10 mouse cellular contexts compared by ENCODE assay signal in the genomic region with DNA sequence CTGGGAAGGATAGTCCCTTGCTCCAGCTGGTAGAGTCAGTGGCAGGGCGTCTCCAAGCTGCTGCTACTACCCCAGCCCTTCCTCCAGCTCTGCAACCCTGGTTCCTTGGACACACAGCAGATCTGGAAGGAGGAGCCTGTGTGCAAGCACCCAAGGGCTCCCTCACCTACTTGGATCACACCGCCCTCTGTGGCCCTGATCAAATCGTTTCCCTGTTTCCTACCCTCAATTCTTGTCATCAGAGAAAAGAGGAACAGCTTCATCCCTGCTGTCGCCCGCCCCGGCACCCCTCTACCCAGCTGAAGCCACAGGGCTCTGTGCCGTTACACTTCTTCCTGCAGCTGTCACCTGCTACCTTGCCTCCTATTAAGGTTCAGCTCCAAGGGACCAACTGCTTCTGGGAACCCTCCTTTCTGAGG. TPM values are rescaled to one million over a fixed set of nuclear protein-coding genes. Genes with fewer than 3 reads are reported as not detected.
A peak's percentile ranks its signal among the peaks of the same experiment; 100 is the strongest.
DNase-seq lines count a peak whose midpoint lies in the region; ATAC-seq and TF ChIP-seq lines count a peak whose summit lies in the region.
"Had no signal": no experiment of that assay in that cellular context is flagged by ENCODE, and none has a peak within 500 bp of the region (broad histone marks: within the 10 kb centered on the region; RNA-seq: fewer than 3 reads in every experiment).

No protein-coding gene starts in this region.

- no peak overlapping the region for H3K4me3 ChIP-seq in gastrocnemius, adult 2 months
- no peak overlapping the region for H3K4me3 ChIP-seq in brown adipose tissue, adult 24 weeks (ENCODE audit: insufficient read depth, low read depth, low read length)
- H3K4me3 ChIP-seq: limb, embryonic 13.5 days had no signal

- H3K4me1 ChIP-seq in brown adipose tissue, adult 24 weeks (ENCODE audit: control insufficient read depth, insufficient read depth, insufficient read length, low read length): peaks cover 36% of the 10 kb centered on the region

- peak; percentile 13; the same call in 1 of the 2 replicates for ATAC-seq in neutrophil, adult 5-6 weeks (ENCODE audit: extremely low read depth, insufficient number of reproducible peaks, low FRiP score, poor library complexity, severe bottlenecking)

- TF ChIP-seq CTCF in gastrocnemius, adult 2 months (IDR thresholded peaks at IDR 0.05): no peak

- DNase-seq in gastrocnemius, adult 2 months: peak; percentile 29
- DNase-seq in gastrocnemius, adult 18-20 months (ENCODE audit: low spot score): no peak
- DNase-seq in B cell, adult 2 months: peak; percentile 76 to 80
- DNase-seq in frontal cortex, adult 2 months (ENCODE audit: extremely low spot score in 1 of 2, low spot score in 1 of 2): no peak
- DNase-seq in T-cell, adult 2 months (ENCODE audit: low spot score): no peak
- DNase-seq in layer of hippocampus, postnatal 25 days (ENCODE audit: extremely low spot score in 1 of 2, low spot score in 1 of 2): no peak

- intact Hi-C loops in gastrocnemius, adult 2 months (cut with DNase I): no loop called here

- peak overlapping the region; percentile 90 for H3K27ac ChIP-seq in gastrocnemius, adult 2 months
- peak overlapping the region; percentile 93 for H3K27ac ChIP-seq in brown adipose tissue, adult 24 weeks (replicated peaks; ENCODE audit: low read depth, low read length)
- H3K27ac ChIP-seq: limb, embryonic 13.5 days had no signal

RNA-seq across cellular contexts. Expression of a gene that starts 9.7 kb away (rescaled TPM):
- 1 to 10 TPM; 2.6 TPM for total RNA-seq in gastrocnemius, adult 2 months (2021)
- total RNA-seq in gastrocnemius, adult 18-20 months (2021): 1 to 10 TPM; 2.8 to 3.0 TPM
- 3.1 and 5.4 TPM in 2 replicates for polyA plus RNA-seq in brown adipose tissue, adult 24 weeks (2012; ENCODE audit: insufficient read depth, insufficient read length, missing spikeins)
- 37.3 and 37.8 TPM in 2 replicates for total RNA-seq in neutrophil, adult 5-6 weeks (2017)
- 1.3 and 1.6 TPM in 2 replicates for polyA plus RNA-seq in frontal cortex, adult 2 months (2012; rRNA removed)
- under 1 TPM; 0.71 to 0.99 TPM for total RNA-seq in layer of hippocampus, postnatal 25 days (2021)

RNA-seq across cellular contexts. Expression of a gene that starts 33.0 kb away (rescaled TPM):
- total RNA-seq in gastrocnemius, adult 2 months (2021): 10 to 100 TPM; 12.0 to 13.5 TPM
- 10 to 100 TPM; 11.6 TPM for total RNA-seq in gastrocnemius, adult 18-20 months (2021)
- 15.2 and 16.5 TPM in 2 replicates for polyA plus RNA-seq in brown adipose tissue, adult 24 weeks (2012; ENCODE audit: insufficient read depth, insufficient read length, missing spikeins)
- 23.8 and 38.1 TPM in 2 replicates for total RNA-seq in neutrophil, adult 5-6 weeks (2017)
- polyA plus RNA-seq in frontal cortex, adult 2 months (2012; rRNA removed): 105 and 111 TPM in 2 replicates
- total RNA-seq in layer of hippocampus, postnatal 25 days (2021): 100 to 1,000 TPM; 116 to 120 TPM

RNA-seq across cellular contexts. Expression of a gene that starts 51.4 kb away (rescaled TPM):
- 1 to 10 TPM; 4.5 to 6.1 TPM for total RNA-seq in gastrocnemius, adult 2 months (2021)
- total RNA-seq in gastrocnemius, adult 18-20 months (2021): 1 to 10 TPM; 4.8 TPM
- polyA plus RNA-seq in brown adipose tissue, adult 24 weeks (2012; ENCODE audit: insufficient read depth, insufficient read length, missing spikeins): 8.0 and 9.0 TPM in 2 replicates
- 26.2 and 30.0 TPM in 2 replicates for total RNA-seq in neutrophil, adult 5-6 weeks (2017)
- polyA plus RNA-seq in frontal cortex, adult 2 months (2012; rRNA removed): 11.6 and 12.0 TPM in 2 replicates
- 10 to 100 TPM; 13.8 to 16.3 TPM for total RNA-seq in layer of hippocampus, postnatal 25 days (2021)

RNA-seq across cellular contexts. Expression of a gene that starts 52.4 kb away (rescaled TPM):
- total RNA-seq in gastrocnemius, adult 2 months (2021): not detected
- total RNA-seq in gastrocnemius, adult 18-20 months (2021): not detected
- polyA plus RNA-seq in brown adipose tissue, adult 24 weeks (2012; ENCODE audit: insufficient read depth, insufficient read length, missing spikeins): not detected in 2 replicates
- 0.23 and 0.49 TPM in 2 replicates for total RNA-seq in neutrophil, adult 5-6 weeks (2017)
- 0.42 and 0.44 TPM in 2 replicates for polyA plus RNA-seq in frontal cortex, adult 2 months (2012; rRNA removed)
- under 1 TPM; 0.37 to 0.73 TPM for total RNA-seq in layer of hippocampus, postnatal 25 days (2021)
- polyA plus RNA-seq: large intestine, adult 2 months; limb, embryonic 13.5 days had no signal

Comparison
In these comparisons a context has a peak if more than half of its experiments do, and no peak if none do; other contexts are left out.
1. DNase-seq: peak in gastrocnemius, adult 2 months (single experiment) and B cell, adult 2 months (2 of 2); none in gastrocnemius, adult 18-20 months (single experiment), frontal cortex, adult 2 months (0 of 2), T-cell, adult 2 months (single experiment) and layer of hippocampus, postnatal 25 days (0 of 2).